8 mouse cellular contexts compared by ENCODE assay signal in the genomic region with DNA sequence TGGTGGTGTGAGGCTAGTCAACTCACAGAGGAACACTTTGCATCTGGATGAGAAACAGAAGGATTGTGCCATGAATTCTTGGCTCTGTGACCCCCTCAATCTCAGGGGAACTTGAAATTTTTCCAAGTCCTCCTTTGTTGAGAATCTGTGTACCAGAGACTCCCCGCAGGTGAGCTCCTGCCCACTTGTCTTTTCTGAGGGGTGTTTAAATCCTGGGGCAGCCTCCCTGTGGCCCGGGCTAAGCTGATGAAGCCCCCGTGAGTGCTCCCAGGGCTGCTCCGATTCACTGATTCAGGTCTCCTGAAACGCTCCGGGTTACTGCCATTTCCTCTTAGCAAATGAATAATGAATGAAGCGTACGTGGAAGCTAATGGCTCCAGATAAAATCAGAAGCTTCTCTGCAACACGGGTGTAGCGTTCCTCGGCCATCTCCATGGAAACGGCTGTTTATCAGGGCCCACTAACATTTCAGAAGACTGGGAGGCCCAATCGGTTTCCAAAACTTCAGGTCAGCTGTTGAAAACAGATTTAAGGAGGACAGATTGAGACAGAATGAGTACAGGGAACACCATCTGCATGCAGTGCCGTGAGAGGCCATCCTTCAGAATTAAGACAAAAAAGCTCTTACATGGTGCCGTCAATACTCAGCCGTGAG.
DNase-seq lines count a peak whose midpoint lies in the region; ATAC-seq and TF ChIP-seq lines count a peak whose summit lies in the region.
"Had no signal": no experiment of that assay in that cellular context is flagged by ENCODE, and none has a peak within 500 bp of the region (broad histone marks: within the 10 kb centered on the region; RNA-seq: fewer than 3 reads in every experiment).

No protein-coding gene starts in this region.

- H3K9ac ChIP-seq in forebrain, embryonic 16.5 days (replicated peaks; ENCODE audit: low read depth, low read length): peak overlapping the region; percentile 51
- H3K9ac ChIP-seq: liver, embryonic 14.5 days had no signal

- no peaks in the 10 kb centered on the region for H3K9me3 ChIP-seq in forebrain, embryonic 16.5 days (ENCODE audit: control insufficient read depth, low read length)
- H3K9me3 ChIP-seq in limb, embryonic 10.5 days (replicated peaks): no peaks in the 10 kb centered on the region

- 5% methylated on average over 16 of the region's 16 CpGs for WGBS in forebrain, embryonic 16.5 days
- WGBS in limb, embryonic 10.5 days: 47% methylated on average over 16 of the region's 16 CpGs
- WGBS in thymus, adult 2 months: 63% methylated on average over 16 of the region's 16 CpGs

- peak overlapping the region; percentile 14 for H3K4me3 ChIP-seq in forebrain, embryonic 16.5 days (replicated peaks; ENCODE audit: low read length)
- no peak overlapping the region for H3K4me3 ChIP-seq in limb, embryonic 10.5 days
- H3K4me3 ChIP-seq in thymus, adult 2 months (ENCODE audit: control insufficient read depth, insufficient read depth, low read length): no peak overlapping the region

- peak; percentile 50 to 57 for DNase-seq in right cerebral cortex, adult 2 months (ENCODE audit: low spot score in 2 of 2)
- DNase-seq in right cerebral cortex, postnatal 4 days: no peak
- DNase-seq in limb, embryonic 10.5 days (ENCODE audit: low spot score): peak; percentile 30
- DNase-seq in telencephalon, adult 2 months (ENCODE audit: low read depth, low spot score): peak; percentile 82
- DNase-seq in gastrocnemius, adult 18-20 months (ENCODE audit: low spot score): no peak
- no peak for DNase-seq in thymus, adult 2 months

- ATAC-seq in forebrain, embryonic 16.5 days: peak; percentile 34

- TF ChIP-seq CTCF in thymus, adult 2 months (IDR thresholded peaks at IDR 0.05; ENCODE audit: borderline replicate concordance, control insufficient read depth, extremely low read depth, insufficient read depth, low read length, poor library complexity): no peak

- H3K4me1 ChIP-seq in forebrain, embryonic 16.5 days (replicated peaks; ENCODE audit: control insufficient read depth, insufficient read depth, low read length): peaks cover 55% of the 10 kb centered on the region
- peaks cover 23% of the 10 kb centered on the region for H3K4me1 ChIP-seq in limb, embryonic 10.5 days
- no peaks in the 10 kb centered on the region for H3K4me1 ChIP-seq in thymus, adult 2 months (replicated peaks; ENCODE audit: control insufficient read depth, insufficient read depth, low read length)

- TF ChIP-seq POLR2A in thymus, adult 2 months (IDR thresholded peaks at IDR 0.05; ENCODE audit: control insufficient read depth, extremely low read depth, insufficient read depth, low read length, poor library complexity): no peak

- no peaks in the 10 kb centered on the region for H3K27me3 ChIP-seq in forebrain, embryonic 16.5 days (replicated peaks; ENCODE audit: control insufficient read depth, insufficient read depth, low read length)
- H3K27me3 ChIP-seq in limb, embryonic 10.5 days (ENCODE audit: low read depth, poor library complexity, severe bottlenecking): no peaks in the 10 kb centered on the region
- no peaks in the 10 kb centered on the region for H3K27me3 ChIP-seq in thymus, adult 2 months (ENCODE audit: control insufficient read depth, insufficient read depth, low read length)

- no peaks in the 10 kb centered on the region for H3K36me3 ChIP-seq in forebrain, embryonic 16.5 days (ENCODE audit: control insufficient read depth, insufficient read depth)
- H3K36me3 ChIP-seq in limb, embryonic 10.5 days: no peaks in the 10 kb centered on the region
- H3K36me3 ChIP-seq in thymus, adult 2 months (ENCODE audit: control insufficient read depth, insufficient read depth, low read length): no peaks in the 10 kb centered on the region

- H3K4me2 ChIP-seq in forebrain, embryonic 16.5 days (ENCODE audit: low read length): peak overlapping the region; percentile 45

- peak overlapping the region; percentile 87 for H3K27ac ChIP-seq in forebrain, embryonic 16.5 days (ENCODE audit: low read length)
- no peak overlapping the region for H3K27ac ChIP-seq in limb, embryonic 10.5 days
- no peak overlapping the region for H3K27ac ChIP-seq in thymus, adult 2 months (ENCODE audit: control insufficient read depth, insufficient read depth, low read length)
- H3K27ac ChIP-seq: liver, embryonic 14.5 days had no signal

Comparison
In these comparisons a context has a peak if more than half of its experiments do, and no peak if none do; other contexts are left out.
1. DNase-seq: peak in right cerebral cortex, adult 2 months (2 of 2), limb, embryonic 10.5 days (single experiment) and telencephalon, adult 2 months (single experiment); none in right cerebral cortex, postnatal 4 days (single experiment), gastrocnemius, adult 18-20 months (single experiment) and thymus, adult 2 months (single experiment).